Mouse (Mus musculus): ENCODE results near the gene Dlec1. TPM values are rescaled to one million over a fixed set of nuclear protein-coding genes. Genes with fewer than 3 reads are reported as not detected.
A peak's percentile ranks its signal among the peaks of the same experiment; 100 is the strongest.

The Dlec1 gene
- polyA plus RNA-seq, 1 experiment from 2014 or later = not detected

GRCm38 (mm10) chr9:119071786-119072185 lies 30.5 kb upstream of the Dlec1 start:
- H3K27me3 ChIP-seq = no peaks in the 10 kb centered on the region
- no peak overlapping the region for H3K9ac ChIP-seq
- no peak overlapping the region for H3K4me3 ChIP-seq (replicated peaks)
- no peak overlapping the region for H3K4me2 ChIP-seq
- H3K4me1 ChIP-seq (replicated peaks) = 0 out of 2 replicates have a peak, but pooled peaks cover 8% of the 10 kb centered on the region
- no peaks in the 10 kb centered on the region for H3K36me3 ChIP-seq (replicated peaks)
- H3K27ac ChIP-seq (replicated peaks) = no peak overlapping the region
- H3K9me3 ChIP-seq (replicated peaks) = no peaks in the 10 kb centered on the region
- ATAC-seq (ENCODE audit: insufficient read depth) = no peak
- 69% methylated on average over 9 of the region's 9 CpGs for WGBS (ENCODE audit: insufficient replicate concordance)

- no peaks in the 10 kb centered on the region for H3K9me3 ChIP-seq (replicated peaks)
- no peak overlapping the region for H3K27ac ChIP-seq (replicated peaks)
- H3K4me2 ChIP-seq = no peak overlapping the region
- H3K4me1 ChIP-seq (replicated peaks) = 0 out of 2 replicates have a peak, but pooled peaks cover 8% of the 10 kb centered on the region
- H3K4me3 ChIP-seq (replicated peaks) = no peak overlapping the region
- H3K27me3 ChIP-seq = no peaks in the 10 kb centered on the region
- H3K9ac ChIP-seq = no peak overlapping the region
- H3K36me3 ChIP-seq (replicated peaks) = no peaks in the 10 kb centered on the region
- no peak for ATAC-seq (ENCODE audit: insufficient read depth)
- 69% methylated on average over 15 of the region's 15 CpGs for WGBS (ENCODE audit: insufficient replicate concordance)
Measured at GRCm38 (mm10) chr9:119073184-119073895, 28.9 kb upstream of the Dlec1 start.

GRCm38 (mm10) chr9:119075685-119076084 lies 26.6 kb upstream of the Dlec1 start:
- 55% methylated on average over 16 of the region's 16 CpGs for WGBS (ENCODE audit: insufficient replicate concordance)
- 0 out of 2 replicates have a peak, but pooled peaks have one; percentile 2 for ATAC-seq (ENCODE audit: insufficient read depth)
- Histone ChIP-seq H3K9ac (no peak overlapping the region), H3K4me2 (no peak overlapping the region), H3K36me3 (replicated peaks) (no peaks in the 10 kb centered on the region), H3K27me3 (no peaks in the 10 kb centered on the region), H3K4me1 (replicated peaks) (0 out of 2 replicates have a peak, but pooled peaks cover 8% of the 10 kb centered on the region), H3K27ac (replicated peaks) (peak overlapping the region; percentile 11; the same call in 1 of the 2 replicates), H3K4me3 (replicated peaks) (no peak overlapping the region), H3K9me3 (replicated peaks) (no peaks in the 10 kb centered on the region)

DNA sequence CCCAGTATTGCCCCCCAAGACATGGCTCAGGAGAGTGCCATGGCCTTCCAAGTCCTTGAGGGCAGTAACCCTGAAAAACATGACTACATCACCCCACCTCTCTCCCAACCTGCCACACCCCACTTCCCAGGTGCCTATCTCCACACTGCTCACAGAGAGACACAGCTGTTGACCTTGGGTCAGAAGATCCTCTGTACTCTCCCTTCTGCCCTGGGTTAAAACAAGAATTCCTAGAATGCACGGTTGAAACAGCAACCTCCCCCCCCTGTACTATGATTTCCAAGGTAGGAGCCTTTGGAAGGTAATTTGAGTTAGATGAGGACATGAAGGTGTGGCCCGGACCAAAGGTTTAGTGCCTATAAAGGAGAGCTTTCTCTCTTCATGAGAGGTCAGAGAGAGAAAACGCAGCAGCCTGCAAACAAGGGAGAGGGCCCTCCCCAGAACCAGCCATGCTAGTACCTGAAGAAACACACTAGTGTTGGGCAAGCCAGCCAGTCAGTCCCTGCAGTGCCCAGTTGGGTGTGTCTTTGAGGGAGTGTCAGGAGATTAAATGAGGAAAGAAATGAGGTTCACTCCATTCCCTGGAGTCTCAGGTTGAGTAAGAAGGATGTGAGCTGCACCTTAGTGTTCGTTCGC lies 22.1 kb upstream of the Dlec1 start:
- no peaks in the 10 kb centered on the region for H3K9me3 ChIP-seq (replicated peaks)
- 0 out of 2 replicates have a peak, but pooled peaks cover 8% of the 10 kb centered on the region for H3K4me1 ChIP-seq (replicated peaks)
- H3K4me3 ChIP-seq (replicated peaks) = no peak overlapping the region
- H3K4me2 ChIP-seq = no peak overlapping the region
- no peaks in the 10 kb centered on the region for H3K27me3 ChIP-seq
- no peak overlapping the region for H3K9ac ChIP-seq
- no peaks in the 10 kb centered on the region for H3K36me3 ChIP-seq (replicated peaks)
- 62% methylated on average over 5 of the region's 5 CpGs for WGBS (ENCODE audit: insufficient replicate concordance)
- no peak for ATAC-seq (ENCODE audit: insufficient read depth)
- H3K27ac ChIP-seq (replicated peaks) = no peak overlapping the region

GRCm38 (mm10) chr9:119082039-119082438 lies 20.2 kb upstream of the Dlec1 start:
- Histone ChIP-seq H3K27ac (replicated peaks) (no peak overlapping the region), H3K27me3 (peaks cover 12% of the 10 kb centered on the region; the same call in 1 of the 2 replicates), H3K9me3 (replicated peaks) (no peaks in the 10 kb centered on the region), H3K4me3 (replicated peaks) (no peak overlapping the region), H3K4me2 (no peak overlapping the region), H3K4me1 (replicated peaks) (no peaks in the 10 kb centered on the region), H3K9ac (no peak overlapping the region), H3K36me3 (replicated peaks) (no peaks in the 10 kb centered on the region)
- ATAC-seq (ENCODE audit: insufficient read depth) = no peak
- WGBS (ENCODE audit: insufficient replicate concordance) = 43% methylated on average over 8 of the region's 8 CpGs

- H3K27ac ChIP-seq (replicated peaks) = no peak overlapping the region
- H3K4me3 ChIP-seq (replicated peaks) = no peak overlapping the region
- H3K4me1 ChIP-seq (replicated peaks) = no peaks in the 10 kb centered on the region; the same call in 1 of the 2 replicates
- H3K4me2 ChIP-seq = no peak overlapping the region
- H3K27me3 ChIP-seq = peaks cover 20% of the 10 kb centered on the region; the same call in 1 of the 2 replicates
- no peaks in the 10 kb centered on the region for H3K9me3 ChIP-seq (replicated peaks)
- H3K9ac ChIP-seq = no peak overlapping the region
- no peaks in the 10 kb centered on the region for H3K36me3 ChIP-seq (replicated peaks)
- 59% methylated on average over 7 of the region's 7 CpGs for WGBS (ENCODE audit: insufficient replicate concordance)
- ATAC-seq (ENCODE audit: insufficient read depth) = no peak
Measured at GRCm38 (mm10) chr9:119082656-119083430, 19.4 kb upstream of the Dlec1 start.

DNA sequence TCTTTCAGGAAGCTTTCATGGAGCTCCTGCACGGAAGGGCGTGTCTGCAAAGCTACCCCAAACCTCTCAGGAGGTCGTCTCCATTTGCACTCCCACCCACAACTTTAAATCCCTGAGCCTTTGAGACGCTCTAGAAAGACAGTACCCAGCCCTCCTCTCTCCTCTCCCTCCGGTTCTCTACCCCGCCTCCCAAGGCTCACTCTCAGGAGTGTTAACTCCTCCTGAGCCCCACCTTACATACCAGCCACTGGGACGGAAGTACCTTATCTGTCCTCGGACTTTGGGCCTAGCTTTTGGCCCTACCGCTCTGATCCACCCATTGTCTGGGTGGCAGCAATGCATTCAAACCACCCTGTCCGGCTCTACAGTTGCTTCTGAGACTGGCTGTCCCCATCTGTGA lies 18.3 kb upstream of the Dlec1 start:
- no peak overlapping the region for H3K9ac ChIP-seq
- 50% methylated on average over 10 of the region's 10 CpGs for WGBS (ENCODE audit: insufficient replicate concordance)
- H3K27me3 ChIP-seq = peaks cover 27% of the 10 kb centered on the region; the same call in 1 of the 2 replicates
- H3K4me1 ChIP-seq (replicated peaks) = peaks cover 8% of the 10 kb centered on the region
- no peaks in the 10 kb centered on the region for H3K9me3 ChIP-seq (replicated peaks)
- H3K4me3 ChIP-seq (replicated peaks) = no peak overlapping the region
- H3K4me2 ChIP-seq = no peak overlapping the region
- H3K27ac ChIP-seq (replicated peaks) = no peak overlapping the region
- H3K36me3 ChIP-seq (replicated peaks) = no peaks in the 10 kb centered on the region
- no peak for ATAC-seq (ENCODE audit: insufficient read depth)

GRCm38 (mm10) chr9:119086451-119086850 lies 15.8 kb upstream of the Dlec1 start:
- no peak overlapping the region for H3K27ac ChIP-seq (replicated peaks)
- no peaks in the 10 kb centered on the region for H3K9me3 ChIP-seq (replicated peaks)
- no peaks in the 10 kb centered on the region for H3K36me3 ChIP-seq (replicated peaks)
- H3K4me3 ChIP-seq (replicated peaks) = no peak overlapping the region
- H3K4me2 ChIP-seq = no peak overlapping the region
- H3K27me3 ChIP-seq = peaks cover 48% of the 10 kb centered on the region
- H3K9ac ChIP-seq = no peak overlapping the region
- WGBS (ENCODE audit: insufficient replicate concordance) = 40% methylated on average over 1 of the region's 1 CpGs
- ATAC-seq (ENCODE audit: insufficient read depth) = no peak
- peaks cover 8% of the 10 kb centered on the region for H3K4me1 ChIP-seq (replicated peaks)

DNA sequence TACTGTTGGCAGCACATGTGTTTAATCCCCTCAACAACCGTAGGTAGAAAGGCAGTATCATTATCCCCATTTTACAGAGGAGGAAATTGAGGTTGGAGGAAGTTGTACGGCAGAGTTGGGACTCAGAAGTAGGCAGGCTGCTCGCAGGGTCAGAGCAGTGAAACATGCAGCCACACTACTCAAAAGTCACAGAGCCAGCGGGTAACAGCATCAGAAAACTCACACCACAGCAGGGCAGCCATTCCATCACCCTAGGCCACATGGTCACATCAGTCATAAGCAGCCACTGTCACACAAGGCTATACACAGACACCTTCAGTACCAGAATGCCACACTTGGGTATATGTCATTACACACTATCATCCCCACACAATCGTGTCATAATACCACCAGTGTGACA lies 15.0 kb upstream of the Dlec1 start:
- Histone ChIP-seq H3K9me3 (replicated peaks) (no peaks in the 10 kb centered on the region), H3K4me2 (0 out of 2 replicates have a peak overlapping the region, but pooled peaks have one; percentile 62), H3K36me3 (replicated peaks) (no peaks in the 10 kb centered on the region), H3K27ac (replicated peaks) (no peak overlapping the region), H3K27me3 (peaks cover 57% of the 10 kb centered on the region), H3K9ac (no peak overlapping the region), H3K4me1 (replicated peaks) (peaks cover 8% of the 10 kb centered on the region), H3K4me3 (replicated peaks) (no peak overlapping the region)
- WGBS (ENCODE audit: insufficient replicate concordance) = 53% methylated on average over 5 of the region's 5 CpGs
- ATAC-seq (ENCODE audit: insufficient read depth) = no peak

DNA sequence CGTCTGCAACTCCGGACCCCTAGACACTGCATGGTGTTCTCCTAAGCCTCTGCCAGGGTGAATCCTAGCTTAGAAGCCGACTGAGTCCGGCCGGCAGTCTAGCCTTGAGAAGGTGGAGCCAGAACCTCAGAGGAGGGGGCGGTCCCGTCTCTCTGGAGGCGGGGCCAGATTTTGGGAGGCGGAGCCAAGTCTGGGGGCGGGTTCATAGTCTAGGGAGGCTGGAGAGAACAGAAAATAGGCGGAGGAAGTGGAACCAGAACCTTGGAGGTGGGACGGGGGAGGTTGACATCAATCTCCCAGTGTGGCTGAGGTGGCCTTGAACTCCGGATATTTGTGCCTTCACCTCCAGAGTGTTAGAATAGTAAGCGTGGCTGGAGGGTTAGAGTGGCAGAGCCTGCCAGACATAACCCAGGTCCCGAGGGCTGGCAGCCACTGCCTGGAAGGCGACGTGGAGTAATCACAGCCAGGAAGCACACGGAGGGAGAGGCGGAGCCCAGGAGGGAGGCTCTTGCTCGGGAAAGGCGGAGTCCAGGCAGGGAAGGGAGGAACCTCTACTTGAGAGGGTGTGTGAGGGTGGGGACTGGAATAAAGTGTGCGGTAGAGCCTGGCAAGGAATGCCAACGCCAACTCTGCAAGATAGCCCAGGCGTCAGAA lies 14.0 kb upstream of the Dlec1 start:
- Histone ChIP-seq H3K9me3 (replicated peaks) (no peaks in the 10 kb centered on the region), H3K27me3 (peaks cover 66% of the 10 kb centered on the region), H3K4me2 (peak overlapping the region; percentile 62), H3K4me1 (replicated peaks) (peaks cover 8% of the 10 kb centered on the region), H3K36me3 (replicated peaks) (no peaks in the 10 kb centered on the region), H3K4me3 (replicated peaks) (peak overlapping the region; percentile 43), H3K9ac (no peak overlapping the region), H3K27ac (replicated peaks) (no peak overlapping the region)
- under 1% methylated on average over 24 of the region's 24 CpGs for WGBS (ENCODE audit: insufficient replicate concordance)
- peak; percentile 67 for ATAC-seq (ENCODE audit: insufficient read depth)

Data from liver, embryonic 15.5 days (tissue).